Mouse (Mus musculus) midbrain, embryonic 11.5 days (tissue): Measurements from ENCODE around the gene Pkmyt1. TPM values are rescaled to one million over a fixed set of nuclear protein-coding genes. Genes with fewer than 3 reads are reported as not detected.

Experiments used
- ATAC-seq: fragments of 200-750 bp; cut with Nextera tagmentation; 2 replicates; pipeline ENCODE4 v1.8.0; 2017; ENCODE audit warnings: moderate TSS enrichment, moderate library complexity; ENCODE audit not compliant: low FRiP score
- DNase-seq: peaks from one replicate; pipeline ENCODE4 v3.0.0; 2015; ENCODE audit warnings: low spot score; ENCODE audit errors: missing footprints
- H3K27ac ChIP-seq: fragments of 300-500 bp; sonication (generic); 2 replicates; pipeline ENCODE4 v1.5.1; 2014; ENCODE audit warnings: low read depth, low read length
- H3K27me3 ChIP-seq: fragments of 300-500 bp; sonication (generic); 2 replicates; pipeline ENCODE4 v1.6.1; 2014; ENCODE audit warnings: mild to moderate bottlenecking, low read length, moderate library complexity, mixed read lengths; ENCODE audit not compliant: control insufficient read depth, insufficient read depth
- H3K36me3 ChIP-seq: fragments of 300-500 bp; sonication (generic); 2 replicates; pipeline ENCODE4 v1.6.1; 2014; ENCODE audit warnings: mild to moderate bottlenecking, low read length, moderate library complexity, mixed read lengths; ENCODE audit not compliant: control insufficient read depth, insufficient read depth
- H3K4me1 ChIP-seq: fragments of 300-500 bp; sonication (generic); 2 replicates; pipeline ENCODE4 v1.6.1; 2014; ENCODE audit warnings: low read length; ENCODE audit not compliant: control insufficient read depth, insufficient read depth
- H3K4me2 ChIP-seq: fragments of 300-500 bp; sonication (generic); 2 replicates; pipeline ENCODE4 v1.6.1; 2014; ENCODE audit warnings: mild to moderate bottlenecking, moderate library complexity
- H3K4me3 ChIP-seq: fragments of 300-500 bp; sonication (generic); 2 replicates; pipeline ENCODE4 v1.5.1; 2014; ENCODE audit warnings: low read depth, low read length
- H3K9ac ChIP-seq: fragments of 300-500 bp; sonication (generic); 2 replicates; pipeline ENCODE4 v1.6.1; 2014; ENCODE audit warnings: low read length
- H3K9me3 ChIP-seq: fragments of 300-500 bp; sonication (generic); 2 replicates; pipeline ENCODE4 v1.6.1; 2016; ENCODE audit warnings: low read length; ENCODE audit not compliant: control insufficient read depth
- WGBS: fragments of 180-500 bp; shearing (Covaris S2); extraction: QIAGEN DNeasy Blood & Tissue Kit; methylation state at CpG from one replicate; pipeline ENCODE4 v1.1.7; 2014; 5-methylcytosine and 5-hydroxymethylcytosine counted together
- polyA plus RNA-seq: library from polyadenylated mRNA; unstranded; fragments of >200 nt; fragmentation: Nextera tagmentation; extraction: Ambion mirVana; gene quantifications from 2 replicates; pipeline ENCODE4 v1.2.1, GENCODE M21; 2014

Pkmyt1 gene
- polyA plus RNA-seq, 1 experiment from 2014 or later, result 33.7 TPM

GRCm38 (mm10) chr17:23783352-23783751 is 57.2 kb downstream of the Pkmyt1 start:
- H3K27me3 ChIP-seq, result no peaks in the 10 kb centered on the region
- no peak overlapping the region for H3K27ac ChIP-seq
- H3K36me3 ChIP-seq, result no peaks in the 10 kb centered on the region
- ATAC-seq, result no peak
- peaks cover 6% of the 10 kb centered on the region; the same call in 1 of the 2 replicates for H3K4me1 ChIP-seq
- no peak overlapping the region for H3K9ac ChIP-seq
- H3K4me2 ChIP-seq, result no peak overlapping the region
- no peak overlapping the region for H3K4me3 ChIP-seq
- H3K9me3 ChIP-seq, result no peaks in the 10 kb centered on the region
- DNase-seq, result peak; percentile 69

DNA sequence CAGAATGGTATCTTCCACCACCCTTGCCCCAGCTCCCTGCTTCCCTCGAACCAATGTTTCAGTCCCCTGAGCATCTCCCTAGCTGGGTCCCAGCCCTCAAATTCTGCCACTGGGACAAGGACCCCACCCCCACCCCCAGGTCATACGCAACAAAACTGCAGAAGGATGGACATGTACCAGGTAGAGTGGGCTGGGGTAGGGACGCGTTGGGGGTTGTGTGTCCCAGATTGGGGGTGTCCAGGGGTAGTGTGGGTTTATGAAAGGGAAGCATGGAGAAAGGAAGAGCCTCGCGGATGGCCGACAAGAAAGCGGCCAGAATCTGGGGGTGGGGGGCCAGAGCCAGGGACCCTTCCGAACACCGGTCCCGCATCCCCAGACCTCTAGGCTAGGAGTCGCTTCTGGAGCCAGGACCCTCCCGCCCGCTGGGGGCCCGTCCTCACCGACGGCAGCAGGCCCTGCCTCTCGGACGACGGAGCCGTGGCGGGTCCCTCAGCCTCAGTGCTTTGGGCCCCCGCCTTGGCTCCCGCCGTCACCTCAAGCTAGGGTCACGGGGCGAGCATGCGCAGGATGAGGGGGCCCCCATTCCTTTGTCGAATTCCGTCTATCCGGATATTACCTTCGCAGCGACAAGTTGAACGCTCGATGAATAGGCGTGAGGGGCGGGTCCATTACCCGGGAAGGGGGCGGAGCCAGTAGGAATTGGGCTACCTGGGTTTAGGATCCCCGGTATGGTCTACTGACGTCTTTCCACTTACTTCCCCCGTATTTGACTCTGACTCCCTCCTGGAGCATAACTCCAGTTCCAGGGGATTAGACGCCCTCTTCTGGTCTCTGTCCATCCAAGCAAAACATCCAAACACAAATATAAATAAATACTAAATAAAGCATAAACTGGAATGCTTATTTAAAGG is 59.7 kb downstream of the Pkmyt1 start, which contains the start of gene Flywch2:
TSS of gene Flywch2 (minus strand) at position 521 of the 911 bp plus-strand sequence.
- H3K4me2 ChIP-seq, result peak within 1 kb of the TSS; percentile 70
- H3K4me3 ChIP-seq, result peak within 1 kb of the TSS; percentile 47
- no peaks in the 10 kb centered on the region for H3K36me3 ChIP-seq
- peak within 1 kb of the TSS; percentile 30; the same call in 1 of the 2 replicates for H3K27ac ChIP-seq
- H3K9me3 ChIP-seq, result no peaks in the 10 kb centered on the region
- ATAC-seq, result peak; percentile 71
- peaks cover 18% of the 10 kb centered on the region for H3K4me1 ChIP-seq
- H3K27me3 ChIP-seq, result no peaks in the 10 kb centered on the region
- DNase-seq, result peak; percentile 96
- WGBS, result 4% methylated on average over 39 of the region's 43 CpGs
- peak within 1 kb of the TSS; percentile 74 for H3K9ac ChIP-seq

Other genes starting within 250 kb of the Pkmyt1 start
- gene Vmn2r117, start 246.6 kb upstream of the Pkmyt1 start, polyA plus RNA-seq, result not detected in 2 replicates
- gene Zfp213, start 162.1 kb upstream of the Pkmyt1 start, polyA plus RNA-seq, result 17.5 and 19.9 TPM in 2 replicates
- gene Zfp13, start 126.8 kb upstream of the Pkmyt1 start, polyA plus RNA-seq, result 16.3 and 16.5 TPM in 2 replicates
- gene Zscan10, start 125.5 kb upstream of the Pkmyt1 start, polyA plus RNA-seq, result 0.22 TPM in 1 of 2 replicates, not detected in the other
- 0.43 and 0.61 TPM in 2 replicates for gene Mmp25, start 81.1 kb upstream of the Pkmyt1 start, polyA plus RNA-seq
- gene Bicdl2, start 65.8 kb upstream of the Pkmyt1 start, polyA plus RNA-seq, result 0.14 and 0.19 TPM in 2 replicates
- 37.4 and 40.6 TPM in 2 replicates for gene Hcfc1r1, start 52.7 kb upstream of the Pkmyt1 start, polyA plus RNA-seq
- gene Thoc6, start 52.5 kb upstream of the Pkmyt1 start, polyA plus RNA-seq, result 55.1 and 57.0 TPM in 2 replicates
- gene Tnfrsf12a, start 48.9 kb upstream of the Pkmyt1 start, polyA plus RNA-seq, result 2.0 and 2.2 TPM in 2 replicates
- gene Cldn6, start 47.1 kb upstream of the Pkmyt1 start, polyA plus RNA-seq, result 2.3 and 2.5 TPM in 2 replicates
- gene Cldn9, start 42.3 kb upstream of the Pkmyt1 start, polyA plus RNA-seq, result 0.58 and 0.82 TPM in 2 replicates
- not detected in 2 replicates for gene 1520401A03Rik, start 3.6 kb upstream of the Pkmyt1 start, polyA plus RNA-seq
- 29.5 and 30.2 TPM in 2 replicates for gene Paqr4, start 14.5 kb downstream of the Pkmyt1 start, polyA plus RNA-seq
- gene Kremen2, start 19.5 kb downstream of the Pkmyt1 start, polyA plus RNA-seq, result 0.58 and 0.63 TPM in 2 replicates
- 125 and 142 TPM in 2 replicates for gene Flywch1, start 45.3 kb downstream of the Pkmyt1 start, polyA plus RNA-seq
- gene Flywch2, start 59.7 kb downstream of the Pkmyt1 start, polyA plus RNA-seq, result 20.4 and 20.9 TPM in 2 replicates
- gene Srrm2, start 64.2 kb downstream of the Pkmyt1 start, polyA plus RNA-seq, result 408 and 439 TPM in 2 replicates
- gene Elob, start 102.8 kb downstream of the Pkmyt1 start, polyA plus RNA-seq, result 1,062 and 1,170 TPM in 2 replicates
- 0.27 TPM in 1 of 2 replicates, not detected in the other for gene Prss33, start 109.7 kb downstream of the Pkmyt1 start, polyA plus RNA-seq
- gene Prss32, start 117.5 kb downstream of the Pkmyt1 start, polyA plus RNA-seq, result not detected in 2 replicates
- 0.41 and 0.81 TPM in 2 replicates for gene Prss41, start 117.8 kb downstream of the Pkmyt1 start, polyA plus RNA-seq
- not detected in 2 replicates for gene Prss21, start 141.7 kb downstream of the Pkmyt1 start, polyA plus RNA-seq
- not detected in 2 replicates for gene Dcpp1, start 154.5 kb downstream of the Pkmyt1 start, polyA plus RNA-seq
- not detected in 2 replicates for gene Dcpp2, start 154.5 kb downstream of the Pkmyt1 start, polyA plus RNA-seq
- gene Dcpp3, start 191.1 kb downstream of the Pkmyt1 start, polyA plus RNA-seq, result not detected in 2 replicates
- gene Sbp, start 215.3 kb downstream of the Pkmyt1 start, polyA plus RNA-seq, result not detected in 2 replicates
- gene Sbpl, start 228.9 kb downstream of the Pkmyt1 start, polyA plus RNA-seq, result not detected in 2 replicates